Mouse (Mus musculus) brain, embryonic 14.5 days (tissue): Measurements from ENCODE around the gene Ttll3. TPM values are rescaled to one million over a fixed set of nuclear protein-coding genes. Genes with fewer than 3 reads are reported as not detected.

Experiments
- DNase-seq: peaks from one replicate; pipeline ENCODE4 v3.0.0-alpha.2; 2011; ENCODE audit warnings: low read depth
- CTCF ChIP-seq: fragments of 200-500 bp; IDR thresholded peaks from 2 replicates; pipeline ENCODE4 v1.5.1; 2012; ENCODE audit warnings: inconsistent platforms, mild to moderate bottlenecking, moderate library complexity, borderline replicate concordance; ENCODE audit not compliant: insufficient read depth, insufficient read length; ENCODE audit errors: extremely low read depth
- POLR2A ChIP-seq: fragments of 200-500 bp; IDR thresholded peaks from 2 replicates; pipeline ENCODE4 v1.6.1; 2012; ENCODE audit warnings: mild to moderate bottlenecking, inconsistent platforms, borderline replicate concordance; ENCODE audit not compliant: poor library complexity, insufficient read depth, insufficient read length, severe bottlenecking; ENCODE audit errors: extremely low read depth
- polyA plus RNA-seq: library from polyadenylated mRNA; depleted of rRNA; stranded (reverse); fragments of >200 nt; gene quantifications from 2 replicates; pipeline ENCODE4 v1.2.3, GENCODE M21; 2012

The Ttll3 gene
- polyA plus RNA-seq, 1 experiment: 23.1 TPM

DNA sequence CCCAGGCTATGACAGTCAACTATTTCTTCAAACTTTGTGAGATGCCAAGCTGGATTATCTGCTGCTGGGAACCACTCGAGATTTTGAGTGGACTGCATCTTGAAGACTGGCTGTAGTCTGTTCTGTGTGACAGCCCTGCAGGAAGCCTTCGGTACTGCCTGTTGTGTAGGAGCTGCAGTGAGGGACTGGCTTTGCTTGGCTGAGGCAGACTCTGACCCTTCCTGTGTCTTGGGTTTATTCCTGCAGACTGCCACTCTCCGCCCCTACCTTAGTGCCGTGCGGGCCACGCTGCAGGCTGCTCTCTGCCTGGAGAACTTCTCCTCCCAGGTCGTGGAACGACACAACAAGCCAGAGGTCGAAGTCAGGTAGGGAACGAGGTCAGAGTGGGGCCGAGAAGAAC lies 8.6 kb upstream of the Ttll3 start:
- DNase-seq: no peak
- TF ChIP-seq POLR2A (no peak), CTCF (no peak)

DNA sequence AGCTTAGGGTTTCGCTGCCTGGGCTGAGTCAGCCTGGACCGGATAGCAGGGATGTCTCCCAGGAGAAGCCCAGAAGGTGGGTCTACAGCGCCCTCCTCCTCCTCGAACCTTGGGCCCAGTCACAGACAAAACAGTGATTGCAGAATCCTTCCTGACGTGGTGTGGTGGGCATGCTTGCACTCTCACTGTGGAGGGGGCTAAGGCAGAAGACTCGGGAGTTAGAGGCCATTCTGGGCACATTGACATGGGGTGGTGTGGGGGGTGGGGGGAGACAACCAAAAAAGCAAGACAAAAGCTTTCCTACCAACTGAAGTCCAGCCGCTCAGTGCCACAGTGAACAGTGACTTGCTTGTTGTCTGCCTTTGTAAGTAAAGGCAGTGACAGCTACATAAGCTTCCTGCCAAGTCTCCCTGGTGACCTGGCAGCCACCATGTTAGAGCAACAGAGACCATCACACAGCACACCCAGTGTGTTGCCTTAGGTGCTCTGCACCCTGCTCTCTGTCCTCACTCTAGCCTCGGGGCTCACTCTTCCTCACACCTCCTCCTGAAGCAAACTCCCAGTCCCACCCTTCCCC lies 4.6 kb upstream of the Ttll3 start:
- TF ChIP-seq POLR2A (no peak), CTCF (no peak)
- peak; percentile 64 for DNase-seq

DNA sequence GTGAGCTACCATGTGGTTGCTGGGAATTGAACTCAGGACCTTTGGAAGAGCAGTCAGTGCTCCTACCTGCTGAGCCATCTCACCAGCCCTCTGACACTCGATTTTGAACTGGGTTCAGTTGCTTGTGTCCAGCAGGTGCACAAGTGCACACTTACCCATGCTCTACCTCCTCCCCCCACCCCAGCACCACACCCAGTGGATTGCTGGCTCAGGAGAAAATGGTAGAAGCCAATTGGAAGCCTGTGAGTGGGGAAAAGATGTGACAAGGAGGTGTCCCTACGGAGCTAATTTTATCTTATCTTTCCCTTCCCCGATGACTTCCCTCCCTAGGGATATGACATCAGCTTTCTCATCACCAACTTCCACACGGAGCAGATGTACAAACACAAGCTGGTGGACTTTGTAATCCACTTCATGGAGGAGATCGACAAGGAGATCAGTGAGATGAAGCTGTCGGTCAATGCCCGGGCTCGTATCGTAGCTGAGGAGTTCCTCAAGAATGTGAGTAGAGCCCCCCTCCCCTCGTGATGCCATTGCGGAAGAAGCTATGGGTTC lies 3.8 kb upstream of the Ttll3 start:
- DNase-seq: no peak
- TF ChIP-seq POLR2A (no peak), CTCF (no peak)

- no peak for TF ChIP-seq POLR2A
- TF ChIP-seq CTCF: no peak
- DNase-seq: peak; percentile 23
Measured at GRCm38 (mm10) chr6:113386025-113386424, 3.0 kb upstream of the Ttll3 start.

GRCm38 (mm10) chr6:113390715-113391114 lies 1.7 kb downstream of the Ttll3 start:
- no peak for DNase-seq
- TF ChIP-seq CTCF (no peak), POLR2A (no peak)

DNA sequence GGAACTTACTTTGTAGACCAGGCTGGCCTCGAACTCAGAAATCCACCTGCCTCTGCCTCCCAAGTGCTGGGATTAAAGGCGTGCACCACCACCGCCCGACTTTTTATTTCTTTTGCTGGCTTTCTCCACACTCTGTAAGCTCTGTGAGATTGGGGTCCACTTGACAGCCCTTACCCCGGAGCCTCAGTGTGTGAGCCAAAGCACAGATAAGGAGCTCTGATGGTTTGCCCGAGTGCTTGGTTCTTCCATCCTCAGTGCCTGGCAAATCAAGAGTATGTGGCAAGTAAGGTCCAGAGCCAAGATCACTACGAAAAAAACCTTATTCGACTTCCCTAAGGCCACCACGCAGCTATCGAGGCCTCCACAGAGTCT lies 2.9 kb downstream of the Ttll3 start:
- TF ChIP-seq CTCF: no peak
- no peak for TF ChIP-seq POLR2A

GRCm38 (mm10) chr6:113392387-113393071 lies 3.5 kb downstream of the Ttll3 start:
- TF ChIP-seq CTCF (no peak), POLR2A (no peak; the same call in 1 of the 2 replicates)
- peak; percentile 86 for DNase-seq

More for the DNA sequence above, 2.9 kb downstream of the Ttll3 start:
- DNase-seq: no peak

DNA sequence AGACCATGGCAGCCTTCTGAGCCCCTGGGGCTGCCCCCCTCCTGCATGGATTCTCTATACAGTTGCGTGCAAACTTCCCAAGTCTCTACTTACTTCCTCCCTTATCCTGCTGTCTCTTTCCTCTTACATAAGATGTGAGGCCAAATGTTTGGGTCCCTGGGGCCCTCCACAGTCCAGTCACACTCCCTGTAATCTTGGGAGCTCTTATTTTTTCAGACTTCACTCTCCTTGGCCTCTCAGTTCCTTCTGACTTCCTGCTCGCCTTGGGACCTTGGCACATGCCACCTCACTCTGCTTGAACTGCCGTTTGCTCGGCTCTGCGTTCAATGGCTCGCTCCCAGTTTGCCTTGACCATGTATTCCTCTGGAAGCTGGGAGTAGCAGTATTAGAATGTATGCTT lies 4.9 kb downstream of the Ttll3 start:
- TF ChIP-seq CTCF (no peak), POLR2A (no peak)
- DNase-seq: no peak

DNA sequence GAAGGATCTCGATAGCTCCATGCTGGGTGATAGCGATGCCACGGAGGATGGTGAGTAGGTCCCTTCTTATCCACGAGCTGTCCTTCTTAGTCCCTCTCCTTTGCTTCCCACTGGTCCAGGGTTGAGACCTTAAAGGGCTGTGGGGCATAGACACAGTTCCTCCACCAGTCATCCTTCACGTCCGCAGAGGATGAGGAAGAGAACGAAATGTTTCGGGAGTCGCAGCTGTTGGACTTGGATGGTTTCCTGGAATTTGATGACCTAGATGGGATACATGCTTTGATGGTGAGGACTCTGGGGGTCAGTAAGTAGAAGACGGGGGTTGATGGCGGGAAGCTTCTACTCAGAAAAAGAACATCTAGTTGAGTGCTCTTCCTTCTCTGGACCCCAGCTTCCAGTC lies 5.8 kb downstream of the Ttll3 start:
- TF ChIP-seq POLR2A: no peak
- no peak for TF ChIP-seq CTCF

GRCm38 (mm10) chr6:113395501-113395900 lies 6.4 kb downstream of the Ttll3 start:
- DNase-seq: no peak
- TF ChIP-seq CTCF (no peak), POLR2A (no peak)

More for the DNA sequence above, 5.8 kb downstream of the Ttll3 start:
- no peak for DNase-seq

GRCm38 (mm10) chr6:113396270-113397030 lies 7.4 kb downstream of the Ttll3 start:
- no peak for TF ChIP-seq POLR2A
- TF ChIP-seq CTCF: no peak

More at GRCm38 (mm10) chr6:113396270-113397030, 7.4 kb downstream of the Ttll3 start:
- DNase-seq: no peak
